Mouse (Mus musculus): ENCODE data around the gene Nav1.

Nav1 gene

DNA sequence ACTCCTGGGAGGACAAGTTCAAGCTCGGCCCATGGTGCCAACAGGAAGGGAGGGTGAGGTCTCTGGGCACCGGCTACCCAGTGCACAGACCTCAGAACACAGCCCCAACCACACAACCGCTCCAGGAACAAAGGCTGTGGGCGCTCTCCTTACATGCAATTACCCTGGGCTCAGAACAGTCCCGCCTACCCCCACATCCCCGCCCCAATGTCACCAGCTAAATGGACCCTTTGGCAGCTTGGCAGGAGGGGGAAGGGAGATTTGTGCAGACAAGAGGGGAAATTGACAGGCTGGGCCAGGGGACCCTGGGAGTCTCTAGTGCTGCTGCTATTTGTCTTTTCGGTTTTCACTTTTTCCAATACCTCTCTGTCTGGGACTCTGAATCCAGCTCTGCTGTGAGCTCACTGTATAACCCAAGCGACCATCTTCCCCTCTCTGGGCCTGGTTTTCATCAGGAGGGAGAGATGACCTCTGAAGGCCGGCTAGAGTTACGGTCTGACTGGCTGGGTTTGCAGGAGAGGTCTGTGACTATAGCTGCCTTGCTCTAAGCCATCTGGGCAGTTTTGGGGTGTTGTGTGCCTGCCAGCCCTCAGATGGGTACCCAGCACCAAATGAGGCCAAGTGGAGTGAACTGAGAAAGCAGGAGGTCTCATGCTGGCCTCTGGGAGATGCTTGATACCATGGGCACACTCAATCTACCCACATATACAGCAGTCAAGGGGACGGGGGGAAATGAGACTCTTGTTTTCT, 3.8 kb downstream of the Nav1 start:
- Histone ChIP-seq H3K36me3 (ENCODE audit: control insufficient read depth, insufficient read depth, low read length, poor library complexity, severe bottlenecking) (no peaks in the 10 kb centered on the region), H3K27me3 (ENCODE audit: control insufficient read depth, insufficient read depth, low read length, poor library complexity, severe bottlenecking) (no peaks in the 10 kb centered on the region)
- DNase-seq (ENCODE audit: low read depth, low spot score) = no peak

- Histone ChIP-seq H3K36me3 (ENCODE audit: control insufficient read depth, insufficient read depth, low read length, poor library complexity, severe bottlenecking) (no peaks in the 10 kb centered on the region), H3K27me3 (ENCODE audit: control insufficient read depth, insufficient read depth, low read length, poor library complexity, severe bottlenecking) (no peaks in the 10 kb centered on the region)
- no peak for DNase-seq (ENCODE audit: low read depth, low spot score)
These were observed 6.8 kb downstream of the Nav1 start for GRCm38 (mm10) chr1:135600023-135601005.

- H3K27me3 ChIP-seq (ENCODE audit: control insufficient read depth, insufficient read depth, low read length, poor library complexity, severe bottlenecking) = no peaks in the 10 kb centered on the region
- no peaks in the 10 kb centered on the region for H3K36me3 ChIP-seq (ENCODE audit: control insufficient read depth, insufficient read depth, low read length, poor library complexity, severe bottlenecking)
- no peak for DNase-seq (ENCODE audit: low read depth, low spot score)
These were observed 8.7 kb downstream of the Nav1 start for GRCm38 (mm10) chr1:135598251-135598879.

- Histone ChIP-seq H3K36me3 (ENCODE audit: control insufficient read depth, insufficient read depth, low read length, poor library complexity, severe bottlenecking) (no peaks in the 10 kb centered on the region), H3K27me3 (ENCODE audit: control insufficient read depth, insufficient read depth, low read length, poor library complexity, severe bottlenecking) (no peaks in the 10 kb centered on the region)
- no peak for DNase-seq (ENCODE audit: low read depth, low spot score)
These were observed 12.7 kb downstream of the Nav1 start for GRCm38 (mm10) chr1:135594279-135594903.

GRCm38 (mm10) chr1:135593560-135594278, 13.4 kb downstream of the Nav1 start:
- no peaks in the 10 kb centered on the region for H3K27me3 ChIP-seq (ENCODE audit: control insufficient read depth, insufficient read depth, low read length, poor library complexity, severe bottlenecking)
- no peak for DNase-seq (ENCODE audit: low read depth, low spot score)
- H3K36me3 ChIP-seq (ENCODE audit: control insufficient read depth, insufficient read depth, low read length, poor library complexity, severe bottlenecking) = no peaks in the 10 kb centered on the region

- DNase-seq (ENCODE audit: low read depth, low spot score) = no peak
- H3K36me3 ChIP-seq (ENCODE audit: control insufficient read depth, insufficient read depth, low read length, poor library complexity, severe bottlenecking) = no peaks in the 10 kb centered on the region
- no peaks in the 10 kb centered on the region for H3K27me3 ChIP-seq (ENCODE audit: control insufficient read depth, insufficient read depth, low read length, poor library complexity, severe bottlenecking)
These were observed 16.3 kb downstream of the Nav1 start for GRCm38 (mm10) chr1:135590776-135591175.

DNA sequence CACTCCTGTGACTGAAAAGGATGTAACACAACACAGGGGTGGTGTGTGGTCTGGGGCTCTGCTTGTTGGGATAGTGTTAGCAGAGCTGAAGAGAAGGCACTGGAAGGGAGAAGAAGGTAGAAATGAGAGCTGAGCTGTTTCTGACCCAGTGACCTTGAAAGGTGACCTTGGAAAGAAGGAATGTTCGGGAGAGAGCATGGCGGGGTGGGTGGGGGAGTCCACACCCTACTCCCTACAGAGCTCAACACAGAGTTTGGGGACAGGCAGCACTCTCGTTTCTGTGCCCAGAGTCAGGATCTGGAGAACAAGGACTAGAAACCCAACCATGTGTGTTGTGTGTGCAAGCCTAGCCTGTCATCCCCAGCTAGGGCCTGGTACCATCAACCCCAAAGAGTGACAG, 18.1 kb downstream of the Nav1 start:
- no peak for DNase-seq (ENCODE audit: low read depth, low spot score)

DNA sequence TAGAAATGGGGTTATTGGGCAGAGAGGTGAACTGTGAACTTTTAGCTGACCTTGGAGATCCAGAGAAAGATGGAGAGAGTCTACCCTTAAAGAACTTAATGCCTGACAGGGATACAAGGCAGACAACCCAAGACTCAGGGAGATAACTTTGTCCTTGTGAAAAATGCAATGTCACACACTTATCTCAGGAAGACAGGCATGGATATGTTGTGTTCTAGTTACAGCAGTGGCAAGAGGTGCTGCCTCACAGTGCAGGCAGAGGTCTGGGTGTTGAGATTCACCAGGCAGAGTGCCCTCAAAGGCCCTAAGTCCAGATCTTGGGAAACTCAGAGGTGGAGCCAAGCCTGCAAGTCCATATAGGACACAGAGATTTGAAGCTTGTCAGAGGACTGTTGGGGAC, 20.2 kb downstream of the Nav1 start:
- Histone ChIP-seq H3K36me3 (ENCODE audit: control insufficient read depth, insufficient read depth, low read length, poor library complexity, severe bottlenecking) (no peaks in the 10 kb centered on the region), H3K27me3 (ENCODE audit: control insufficient read depth, insufficient read depth, low read length, poor library complexity, severe bottlenecking) (no peaks in the 10 kb centered on the region)
- DNase-seq (ENCODE audit: low read depth, low spot score) = no peak

More for the DNA sequence above, 18.1 kb downstream of the Nav1 start:
- Histone ChIP-seq H3K36me3 (ENCODE audit: control insufficient read depth, insufficient read depth, low read length, poor library complexity, severe bottlenecking) (no peaks in the 10 kb centered on the region), H3K27me3 (ENCODE audit: control insufficient read depth, insufficient read depth, low read length, poor library complexity, severe bottlenecking) (no peaks in the 10 kb centered on the region)

GRCm38 (mm10) chr1:135585573-135585972, 21.5 kb downstream of the Nav1 start:
- no peak for DNase-seq (ENCODE audit: low read depth, low spot score)
- Histone ChIP-seq H3K36me3 (ENCODE audit: control insufficient read depth, insufficient read depth, low read length, poor library complexity, severe bottlenecking) (no peaks in the 10 kb centered on the region), H3K27me3 (ENCODE audit: control insufficient read depth, insufficient read depth, low read length, poor library complexity, severe bottlenecking) (no peaks in the 10 kb centered on the region)

DNA sequence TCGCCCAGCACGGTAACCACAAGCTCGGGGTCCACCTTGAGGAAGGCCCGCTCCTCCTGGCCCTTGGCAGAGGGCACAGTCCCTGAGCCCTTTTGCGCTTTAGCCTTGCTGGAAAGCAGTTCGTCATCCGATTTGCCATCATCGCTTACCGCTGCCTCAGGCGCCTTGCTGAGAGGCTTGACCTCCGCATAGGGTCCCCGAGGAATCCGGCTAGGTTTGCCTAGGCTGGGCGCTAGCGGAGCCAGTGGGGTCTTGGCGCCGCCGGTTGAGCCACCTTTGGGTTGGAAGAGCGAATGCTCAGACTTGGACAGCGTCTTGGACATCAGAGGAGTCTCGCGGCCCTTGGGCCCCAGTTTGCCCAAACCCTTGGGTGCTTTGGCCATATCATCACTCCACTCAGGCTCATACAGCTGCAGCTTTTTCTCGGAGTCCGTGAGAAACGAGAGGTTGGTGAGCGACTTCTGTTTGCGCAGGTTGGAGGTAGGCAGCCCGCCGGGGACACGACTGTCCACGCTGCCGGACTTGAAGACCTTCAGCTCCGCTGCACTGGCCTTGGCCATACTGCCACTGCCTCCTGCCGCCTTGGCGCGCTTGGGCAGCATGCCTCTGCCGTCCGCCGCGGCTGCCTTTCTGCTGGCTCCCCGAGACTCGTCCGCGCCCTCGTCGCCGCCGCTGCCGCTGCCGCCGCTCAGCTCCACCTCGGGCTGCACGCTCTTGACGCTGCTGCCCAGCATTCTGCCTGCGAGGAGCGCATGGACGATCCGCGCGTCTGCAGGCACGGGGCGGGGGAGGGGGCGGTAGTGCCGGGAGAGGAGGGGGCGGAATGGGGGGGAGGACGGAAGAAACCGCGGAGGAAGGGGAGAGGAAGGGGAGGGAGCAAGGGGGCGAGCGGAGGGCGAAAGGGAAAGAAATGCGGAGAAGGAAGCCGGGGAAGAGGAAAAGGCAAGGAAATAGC, 22.2 kb downstream of the Nav1 start:
- Histone ChIP-seq H3K36me3 (ENCODE audit: control insufficient read depth, insufficient read depth, low read length, poor library complexity, severe bottlenecking) (no peaks in the 10 kb centered on the region), H3K27me3 (ENCODE audit: control insufficient read depth, insufficient read depth, low read length, poor library complexity, severe bottlenecking) (no peaks in the 10 kb centered on the region)
- no peak for DNase-seq (ENCODE audit: low read depth, low spot score)

DNA sequence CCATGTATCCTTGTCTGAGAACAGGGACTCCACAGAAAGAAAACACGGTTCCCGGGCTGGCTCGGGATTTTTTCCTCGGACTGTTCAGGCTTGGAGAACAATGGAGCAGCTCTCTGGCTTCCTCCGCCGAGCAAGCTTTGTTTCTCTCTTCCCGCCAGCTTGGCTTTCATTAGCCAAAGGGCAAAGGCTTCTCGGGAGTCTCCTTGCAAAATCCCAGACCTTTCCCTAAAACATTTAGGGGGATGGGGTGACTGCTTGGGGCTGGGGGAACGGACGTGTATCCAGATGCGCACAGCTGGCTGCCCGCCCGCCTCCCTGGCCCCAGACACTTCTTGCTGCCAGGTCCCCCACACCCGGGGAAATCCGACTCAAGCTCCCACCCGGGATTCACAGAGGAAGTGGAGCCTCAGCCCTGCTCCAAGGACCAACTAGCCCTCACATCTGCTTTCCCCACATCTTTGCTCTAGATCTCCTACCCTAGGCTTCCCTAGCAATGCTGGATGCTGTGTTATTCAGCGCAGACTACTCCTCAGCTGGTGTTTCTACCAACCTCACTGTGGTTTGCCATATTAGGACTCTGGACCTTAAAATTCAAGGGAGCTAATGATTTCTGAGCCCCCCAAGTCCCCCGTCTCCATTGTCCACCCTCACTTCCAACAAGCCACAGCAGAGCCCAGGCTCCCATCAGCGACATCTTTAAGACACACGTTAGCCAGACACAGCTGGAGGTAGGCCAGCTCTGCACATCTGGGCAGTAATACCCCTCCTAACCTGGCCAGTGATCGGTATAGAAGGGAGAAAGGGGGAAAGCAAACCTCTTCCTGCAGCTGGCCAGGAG, 23.2 kb downstream of the Nav1 start:
- H3K27me3 ChIP-seq (ENCODE audit: control insufficient read depth, insufficient read depth, low read length, poor library complexity, severe bottlenecking) = no peaks in the 10 kb centered on the region
- no peaks in the 10 kb centered on the region for H3K36me3 ChIP-seq (ENCODE audit: control insufficient read depth, insufficient read depth, low read length, poor library complexity, severe bottlenecking)
- no peak for DNase-seq (ENCODE audit: low read depth, low spot score)

DNA sequence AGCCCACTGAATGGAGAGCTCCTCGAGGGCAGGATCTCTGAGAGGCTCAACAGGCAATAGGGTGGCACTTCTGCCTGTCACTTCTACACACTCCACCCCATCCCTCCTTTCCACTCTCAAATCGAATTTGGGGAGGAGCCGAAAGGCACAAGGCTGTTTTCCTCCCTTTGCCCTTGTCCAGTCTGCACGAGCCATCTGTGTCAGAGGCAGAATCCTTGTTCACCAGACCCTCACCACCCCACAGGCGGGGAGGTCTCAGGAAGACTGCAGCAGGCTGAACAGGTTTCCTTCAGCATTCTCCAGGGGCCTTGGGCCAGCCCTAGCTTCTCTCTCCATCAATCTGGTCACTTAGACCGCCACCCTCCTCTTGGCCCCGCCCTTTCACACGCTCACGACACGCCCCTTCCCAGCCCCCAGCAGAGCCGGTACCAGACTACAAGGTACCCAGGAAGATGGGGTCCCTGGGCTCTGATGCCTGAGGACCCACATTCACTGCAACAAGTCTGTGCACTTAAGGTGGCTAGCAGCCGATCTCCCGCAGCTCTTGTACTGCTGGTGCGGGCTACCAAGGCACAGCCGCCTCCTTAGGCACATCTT, 23.9 kb downstream of the Nav1 start:
- DNase-seq (ENCODE audit: low read depth, low spot score) = no peak
- H3K27me3 ChIP-seq (ENCODE audit: control insufficient read depth, insufficient read depth, low read length, poor library complexity, severe bottlenecking) = no peaks in the 10 kb centered on the region
- no peaks in the 10 kb centered on the region for H3K36me3 ChIP-seq (ENCODE audit: control insufficient read depth, insufficient read depth, low read length, poor library complexity, severe bottlenecking)
